Mouse (Mus musculus): ENCODE data around the gene Cpt1c.

DNA sequence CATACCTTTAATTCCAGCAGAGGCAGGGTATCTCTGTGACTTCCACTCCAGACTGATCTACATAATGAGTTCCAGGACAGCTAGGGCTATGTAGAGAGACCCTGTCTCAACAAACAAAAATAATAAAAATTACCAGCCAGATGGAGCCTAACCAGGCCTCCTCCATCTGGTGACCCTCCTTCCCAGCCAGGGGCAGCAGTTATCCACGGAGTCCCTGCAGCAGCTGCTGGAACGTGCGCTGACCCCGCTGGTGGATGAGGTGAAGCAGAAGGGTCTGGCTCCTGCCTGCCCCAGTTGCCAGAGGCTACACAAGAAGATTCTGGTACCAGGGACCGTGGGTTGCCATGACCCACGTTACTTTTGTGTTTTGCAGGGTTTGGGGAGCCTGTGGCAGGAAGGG is 18.4 kb downstream of the Cpt1c start:
- no peak for TF ChIP-seq POLR2A (IDR thresholded peaks at IDR 0.05; ENCODE audit: low read depth, low read length)
- TF ChIP-seq CTCF (conservative IDR thresholded peaks at IDR 0.05; ENCODE audit: insufficient read depth, insufficient read length, low read depth, low read length): no peak
